Mouse (Mus musculus): ENCODE data around the gene Myo16.

DNA sequence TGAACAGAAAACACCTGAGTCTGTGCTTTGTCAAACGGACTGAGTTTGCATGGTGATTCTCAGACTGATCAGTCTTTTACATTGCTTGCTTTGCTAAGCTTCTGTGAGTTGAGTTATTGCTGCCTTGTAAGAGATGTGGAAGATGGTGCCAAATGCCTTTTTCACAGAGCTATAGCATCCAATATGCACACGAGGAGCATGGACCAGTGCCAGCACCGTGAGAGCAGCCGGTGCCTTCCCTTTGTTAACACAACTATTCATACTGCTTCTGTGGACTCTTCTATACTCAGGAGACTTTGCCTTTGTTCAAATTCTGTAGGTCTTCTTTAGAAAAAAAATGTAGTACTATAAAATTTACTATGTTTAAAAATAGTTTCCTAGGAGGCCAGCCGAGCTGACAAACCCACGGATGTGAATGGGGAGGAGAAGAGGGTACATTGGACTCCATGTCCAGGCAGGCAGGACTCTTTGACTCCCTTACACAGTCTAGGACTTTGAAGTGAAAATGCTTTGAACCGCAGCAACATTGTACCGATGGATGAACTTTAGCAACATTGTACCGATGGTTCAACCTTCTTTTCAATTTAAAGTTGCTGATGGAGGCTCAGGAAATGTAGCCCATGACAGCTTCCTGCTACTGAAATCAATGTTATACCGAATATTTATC lies 70.7 kb downstream of the Myo16 start:
- no peak for TF ChIP-seq GATA1 (IDR thresholded peaks at IDR 0.05; ENCODE audit: low read length)
- no peak for TF ChIP-seq TAL1 (IDR thresholded peaks at IDR 0.05; ENCODE audit: low read length)

Measured in erythroblast, embryonic 14.5 days (primary cell).